In the genomic region with DNA sequence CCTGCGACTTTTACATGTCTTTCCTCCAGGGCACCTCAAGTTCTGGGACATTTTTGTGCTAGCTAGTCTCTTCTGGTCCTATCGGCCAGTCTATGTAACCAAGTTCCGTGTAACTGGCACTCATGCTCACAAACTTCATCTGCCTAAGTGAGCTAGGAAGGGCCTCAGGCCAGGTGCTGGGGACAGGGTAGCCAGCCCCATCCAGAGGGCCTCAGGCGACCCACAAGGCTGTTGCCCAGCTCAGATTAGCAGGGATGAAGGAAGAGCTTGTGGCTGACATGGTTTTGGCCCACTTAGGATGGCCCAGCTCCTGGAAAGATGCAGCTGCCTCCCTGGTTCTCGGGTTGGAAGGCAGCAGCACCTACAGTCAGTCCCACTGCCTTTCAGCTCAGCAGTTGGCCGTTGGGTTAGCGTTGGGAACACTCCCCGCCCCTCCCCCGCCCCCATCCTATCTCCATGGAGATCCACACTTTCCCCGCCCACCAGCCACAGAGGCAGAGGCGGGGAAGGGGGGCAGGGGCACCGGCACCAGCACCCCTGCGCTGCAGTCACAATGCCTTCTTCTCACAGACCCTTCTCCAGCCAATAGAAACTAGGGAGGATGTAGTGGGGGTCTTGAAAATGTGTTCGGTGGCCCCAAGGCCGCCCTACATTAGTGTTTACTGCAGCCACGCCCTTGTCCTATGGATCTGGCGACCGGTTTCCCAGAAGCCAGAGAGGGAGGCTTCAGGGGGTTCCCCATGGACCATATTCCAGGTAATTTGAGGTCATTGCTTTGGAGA, we compare ENCODE assay signal across 9 mouse cellular contexts. TPM values are rescaled to one million over a fixed set of nuclear protein-coding genes. Genes with fewer than 3 reads are reported as not detected.
DNase-seq lines count a peak whose midpoint lies in the region; ATAC-seq lines count a peak whose summit lies in the region.
"Had no signal": no experiment of that assay in that cellular context is flagged by ENCODE, and none has a peak within 500 bp of the region (broad histone marks: within the 10 kb centered on the region; RNA-seq: fewer than 3 reads in every experiment).

No protein-coding gene starts in this region.

- H3K27ac ChIP-seq in heart, embryonic 12.5 days (ENCODE audit: poor library complexity, severe bottlenecking) = 0 out of 2 replicates have a peak overlapping the region, but pooled peaks have one; percentile 26
- peak overlapping the region; percentile 85 for H3K27ac ChIP-seq in forebrain, embryonic 14.5 days (ENCODE audit: low read depth, low read length)
- no peak overlapping the region for H3K27ac ChIP-seq in stomach, embryonic 14.5 days (ENCODE audit: low read length)

- peaks cover 41% of the 10 kb centered on the region for H3K4me1 ChIP-seq in heart, embryonic 12.5 days (replicated peaks)
- H3K4me1 ChIP-seq in forebrain, embryonic 14.5 days (ENCODE audit: control insufficient read depth, insufficient read depth, low read length) = peaks cover 25% of the 10 kb centered on the region
- H3K4me1 ChIP-seq in stomach, embryonic 14.5 days (ENCODE audit: control insufficient read depth, insufficient read depth, low read length) = peaks cover 10% of the 10 kb centered on the region

- H3K27me3 ChIP-seq in heart, embryonic 12.5 days (replicated peaks) = no peaks in the 10 kb centered on the region
- H3K27me3 ChIP-seq in forebrain, embryonic 14.5 days (replicated peaks; ENCODE audit: control insufficient read depth, insufficient read depth, low read length) = no peaks in the 10 kb centered on the region
- H3K27me3 ChIP-seq in stomach, embryonic 14.5 days (ENCODE audit: control insufficient read depth, insufficient read depth, low read length) = no peaks in the 10 kb centered on the region

- peak overlapping the region; percentile 67 for H3K4me2 ChIP-seq in heart, embryonic 12.5 days
- H3K4me2 ChIP-seq in forebrain, embryonic 14.5 days (ENCODE audit: low read length) = peak overlapping the region; percentile 57
- peak overlapping the region; percentile 51 for H3K4me2 ChIP-seq in stomach, embryonic 14.5 days (replicated peaks; ENCODE audit: low read depth, low read length)

- peak overlapping the region; percentile 31; the same call in 1 of the 2 replicates for H3K9ac ChIP-seq in heart, embryonic 12.5 days
- peak overlapping the region; percentile 57 for H3K9ac ChIP-seq in forebrain, embryonic 14.5 days (ENCODE audit: low read length)
- H3K9ac ChIP-seq in stomach, embryonic 14.5 days (replicated peaks; ENCODE audit: low read depth, low read length) = no peak overlapping the region

- 7% methylated on average over 18 of the region's 18 CpGs for WGBS in heart, embryonic 12.5 days
- 3% methylated on average over 18 of the region's 18 CpGs for WGBS in forebrain, embryonic 14.5 days
- WGBS in stomach, embryonic 14.5 days = 7% methylated on average over 18 of the region's 18 CpGs

- no peaks in the 10 kb centered on the region for H3K9me3 ChIP-seq in heart, embryonic 12.5 days (replicated peaks)
- H3K9me3 ChIP-seq in forebrain, embryonic 14.5 days (replicated peaks; ENCODE audit: control insufficient read depth, low read length) = no peaks in the 10 kb centered on the region
- no peaks in the 10 kb centered on the region for H3K9me3 ChIP-seq in stomach, embryonic 14.5 days (ENCODE audit: control insufficient read depth, low read depth, low read length)

- intact Hi-C loops in heart, postnatal 10 days (cut with DNase I) = no loop called here

- H3K36me3 ChIP-seq in heart, embryonic 12.5 days = peaks cover 9% of the 10 kb centered on the region
- peaks cover 6% of the 10 kb centered on the region for H3K36me3 ChIP-seq in forebrain, embryonic 14.5 days (ENCODE audit: control insufficient read depth, insufficient read depth, low read length)
- H3K36me3 ChIP-seq in stomach, embryonic 14.5 days (ENCODE audit: control insufficient read depth, insufficient read depth, low read length) = peaks cover 9% of the 10 kb centered on the region

- H3K4me3 ChIP-seq in heart, embryonic 12.5 days = peak overlapping the region; percentile 35
- H3K4me3 ChIP-seq in forebrain, embryonic 14.5 days (ENCODE audit: low read depth, low read length) = peak overlapping the region; percentile 29
- H3K4me3 ChIP-seq in stomach, embryonic 14.5 days (ENCODE audit: low read depth, low read length) = peak overlapping the region; percentile 25

- ATAC-seq in heart, embryonic 12.5 days (ENCODE audit: insufficient number of reproducible peaks, low FRiP score) = peak; percentile 71
- peak; percentile 89 for ATAC-seq in forebrain, embryonic 14.5 days
- peak; percentile 45 for ATAC-seq in megakaryocyte progenitor cell, adult 5-6 weeks (replicated peaks; ENCODE audit: poor library complexity)
- peak; percentile 77; the same call in 1 of the 2 replicates for ATAC-seq in stomach, embryonic 14.5 days (ENCODE audit: insufficient number of reproducible peaks, insufficient read depth, low FRiP score, low read depth)
- no peak for ATAC-seq in monocyte, adult 5-6 weeks (replicated peaks; ENCODE audit: insufficient number of reproducible peaks, low FRiP score, low TSS enrichment, poor library complexity, severe bottlenecking)

- no peak for DNase-seq in heart, postnatal 10 days
- DNase-seq in R1 (ENCODE audit: low read depth, low spot score) = peak; percentile 85
- DNase-seq in forebrain, embryonic 14.5 days (ENCODE audit: low spot score) = peak; percentile 91
- peak; percentile 55 to 66 for DNase-seq in layer of hippocampus, postnatal 14 days (ENCODE audit: low spot score in 2 of 2)

RNA-seq across cellular contexts. Expression of gene H1fx, which starts 12.5 kb away (rescaled TPM):
- polyA plus RNA-seq in heart, embryonic 12.5 days (2016; fragmentation: Nextera tagmentation; extraction: Ambion mirVana) = 32.6 and 34.0 TPM in 2 replicates
- total RNA-seq in heart, postnatal 10 days (2021) = 10 to 100 TPM; 16.7 to 23.0 TPM
- 20.5 and 27.0 TPM in 2 replicates for polyA plus RNA-seq in forebrain, embryonic 14.5 days (2014; fragmentation: Nextera tagmentation; extraction: Ambion mirVana)
- total RNA-seq in layer of hippocampus, postnatal 14 days (2021) = 10 to 100 TPM; 70.0 to 76.0 TPM
- 2.4 and 2.8 TPM in 2 replicates for total RNA-seq in megakaryocyte progenitor cell, adult 5-6 weeks (2015)
- 0.68 and 1.7 TPM in 2 replicates for total RNA-seq in megakaryocyte progenitor cell, adult 5-6 weeks (2017)
- 19.6 and 20.1 TPM in 2 replicates for polyA plus RNA-seq in stomach, embryonic 14.5 days (2014; fragmentation: Nextera tagmentation; extraction: Ambion mirVana)
- total RNA-seq in monocyte, adult 5-6 weeks (2017) = not detected in 3 replicates
- total RNA-seq: neutrophil, adult 5-6 weeks had no signal

RNA-seq across cellular contexts. Expression of gene Rab7, which starts 51.1 kb away (rescaled TPM):
- polyA plus RNA-seq in heart, embryonic 12.5 days (2016; fragmentation: Nextera tagmentation; extraction: Ambion mirVana) = 202 and 207 TPM in 2 replicates
- total RNA-seq in heart, postnatal 10 days (2021) = 100 to 1,000 TPM; 263 to 282 TPM
- 342 and 365 TPM in 2 replicates for polyA plus RNA-seq in forebrain, embryonic 14.5 days (2014; fragmentation: Nextera tagmentation; extraction: Ambion mirVana)
- total RNA-seq in layer of hippocampus, postnatal 14 days (2021) = 100 to 1,000 TPM; 306 to 313 TPM
- total RNA-seq in megakaryocyte progenitor cell, adult 5-6 weeks (2015) = 262 and 265 TPM in 2 replicates
- 76.2 and 93.7 TPM in 2 replicates for total RNA-seq in megakaryocyte progenitor cell, adult 5-6 weeks (2017)
- polyA plus RNA-seq in stomach, embryonic 14.5 days (2014; fragmentation: Nextera tagmentation; extraction: Ambion mirVana) = 246 and 251 TPM in 2 replicates
- total RNA-seq in monocyte, adult 5-6 weeks (2017) = 113 to 127 TPM (median 126 TPM) in 3 replicates

Comparison
In these comparisons a context has a peak if more than half of its experiments do, and no peak if none do; other contexts are left out.
1. DNase-seq: peak in R1 (single experiment), forebrain, embryonic 14.5 days (single experiment) and layer of hippocampus, postnatal 14 days (2 of 2); none in heart, postnatal 10 days (0 of 2).
2. RNA of gene H1fx, which starts 12.5 kb away (total RNA-seq): 70.0 to 76.0 TPM in layer of hippocampus, postnatal 14 days and 16.7 to 23.0 TPM in heart, postnatal 10 days; 0.68 to 2.8 TPM in megakaryocyte progenitor cell, adult 5-6 weeks and not detected in monocyte, adult 5-6 weeks; every median in the first group is over 4 times any median in the second.
3. Peak in every context shown above with its lines, with median percentiles within 50 percentile points of each other: H3K4me2 ChIP-seq and H3K4me3 ChIP-seq.